Mouse (Mus musculus) spleen, postnatal 10 days (tissue): ENCODE data around the gene Acsm4.

Experiments
- DNase-seq, 2 experiments: peaks; one replicate each; pipeline ENCODE4 v3.0.0; 2021 to 2022; ENCODE audit warnings: low spot score in 2 of 2

Gene Acsm4

DNA sequence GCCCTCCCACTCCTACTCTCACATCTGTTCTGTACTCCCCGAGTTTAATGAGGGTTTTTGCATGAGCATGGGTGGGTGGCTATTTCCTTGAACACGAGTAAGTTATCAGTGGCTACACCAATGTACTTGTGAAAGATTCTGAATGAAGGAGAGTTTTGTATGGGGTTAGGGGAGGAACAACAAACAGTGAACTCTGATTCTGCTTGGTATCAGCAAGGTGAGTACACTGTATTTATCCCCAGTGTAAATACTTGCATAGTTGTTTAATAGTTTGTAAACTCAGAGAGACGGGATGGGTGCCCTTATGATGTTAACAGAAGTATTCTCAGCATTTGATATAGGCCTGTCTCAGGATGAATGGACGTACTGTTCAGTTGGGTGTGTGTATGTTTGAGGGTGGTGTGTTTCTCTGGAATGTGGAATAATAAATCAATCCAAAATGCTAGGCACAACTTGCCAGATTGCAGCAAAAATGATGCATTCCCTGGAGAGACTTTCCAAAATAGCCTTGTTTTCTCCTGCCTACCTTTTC, 72.4 kb downstream of the Acsm4 start:
- DNase-seq: no peak
